Mouse (Mus musculus) forebrain, embryonic 14.5 days (tissue): ENCODE measurements around the gene Zbp1. TPM values are rescaled to one million over a fixed set of nuclear protein-coding genes. Genes with fewer than 3 reads are reported as not detected.
A peak's percentile ranks its signal among the peaks of the same experiment; 100 is the strongest.

ENCODE experiments used
- ATAC-seq: fragments of 200-750 bp; cut with Nextera tagmentation; 2 replicates; pipeline ENCODE4 v1.8.0; 2017; ENCODE audit warnings: mild to moderate bottlenecking, moderate library complexity
- DNase-seq: peaks from one replicate; pipeline ENCODE4 v3.0.0-alpha.2; 2015; ENCODE audit warnings: low spot score
- H3K27ac ChIP-seq: fragments of 300-500 bp; sonication (generic); 2 replicates; pipeline ENCODE4 v1.5.1; 2014; ENCODE audit warnings: low read depth, mild to moderate bottlenecking, control low read depth, low read length, moderate library complexity
- H3K27me3 ChIP-seq: fragments of 300-500 bp; sonication (generic); replicated peaks from 2 replicates; pipeline ENCODE4 v1.6.1; 2014; ENCODE audit warnings: low read length, control low read depth, mixed read lengths; ENCODE audit not compliant: control insufficient read depth, insufficient read depth
- H3K36me3 ChIP-seq: fragments of 300-500 bp; sonication (generic); 2 replicates; pipeline ENCODE4 v1.6.1; 2014; ENCODE audit warnings: low read length, control low read depth; ENCODE audit not compliant: control insufficient read depth, insufficient read depth
- H3K4me1 ChIP-seq: fragments of 300-500 bp; sonication (generic); 2 replicates; pipeline ENCODE4 v1.6.1; 2014; ENCODE audit warnings: antibody characterized with exemption, low read length, control low read depth; ENCODE audit not compliant: control insufficient read depth, insufficient read depth
- H3K4me2 ChIP-seq: fragments of 300-500 bp; sonication (generic); 2 replicates; pipeline ENCODE4 v1.6.1; 2014; ENCODE audit warnings: mild to moderate bottlenecking, control low read depth, low read length
- H3K4me3 ChIP-seq: fragments of 300-500 bp; sonication (generic); 2 replicates; pipeline ENCODE4 v1.5.1; 2014; ENCODE audit warnings: low read depth, low read length, control low read depth
- H3K9ac ChIP-seq: fragments of 300-500 bp; sonication (generic); 2 replicates; pipeline ENCODE4 v1.6.1; 2014; ENCODE audit warnings: mild to moderate bottlenecking, low read length, control low read depth, moderate library complexity
- H3K9me3 ChIP-seq: fragments of 300-500 bp; sonication (generic); replicated peaks from 2 replicates; pipeline ENCODE4 v1.6.1; 2016; ENCODE audit warnings: low read length, control low read depth, mixed read lengths; ENCODE audit not compliant: control insufficient read depth
- whole genome bisulfite sequencing: fragments of 180-500 bp; shearing (Covaris S2); extraction: QIAGEN DNeasy Blood & Tissue Kit; methylation state at CpG from one replicate; pipeline ENCODE4 v1.1.7; 2014; 5-methylcytosine and 5-hydroxymethylcytosine counted together
- polyA plus RNA-seq: library from polyadenylated mRNA; unstranded; fragments of >200 nt; fragmentation: Nextera tagmentation; extraction: Ambion mirVana; gene quantifications from 2 replicates; pipeline ENCODE4 v1.2.1, GENCODE M21; 2014

The Zbp1 gene
- polyA plus RNA-seq, 1 experiment from 2014 or later, result not detected

DNA sequence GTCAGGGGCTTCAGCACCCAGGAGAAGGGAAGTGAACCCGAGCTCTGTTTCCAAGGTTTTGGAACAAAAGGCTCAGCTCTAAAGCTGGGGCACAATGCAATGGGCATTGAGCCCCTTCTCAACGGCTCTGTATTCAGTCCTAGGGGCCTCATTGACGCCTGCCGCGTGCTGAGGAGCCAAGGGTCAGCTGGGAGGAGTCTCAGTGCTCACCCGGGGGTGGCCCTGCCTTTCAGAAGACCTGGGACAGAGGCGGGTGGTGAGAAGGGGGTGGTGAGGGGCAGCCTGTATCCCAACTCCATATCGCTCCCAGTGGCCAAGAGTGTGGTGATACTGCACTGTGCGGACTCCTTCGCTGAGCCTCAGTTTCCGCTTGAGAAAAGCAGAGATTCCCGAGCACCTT, 24.2 kb upstream of the Zbp1 start:
- Histone ChIP-seq H3K27ac (no peak overlapping the region), H3K4me2 (no peak overlapping the region), H3K27me3 (no peaks in the 10 kb centered on the region), H3K4me1 (peaks cover 38% of the 10 kb centered on the region), H3K9me3 (no peaks in the 10 kb centered on the region), H3K36me3 (no peaks in the 10 kb centered on the region), H3K4me3 (no peak overlapping the region), H3K9ac (no peak overlapping the region)
- ATAC-seq (peak; percentile 63), DNase-seq (peak; percentile 64)
- 8% methylated on average over 12 of the region's 12 CpGs for WGBS

DNA sequence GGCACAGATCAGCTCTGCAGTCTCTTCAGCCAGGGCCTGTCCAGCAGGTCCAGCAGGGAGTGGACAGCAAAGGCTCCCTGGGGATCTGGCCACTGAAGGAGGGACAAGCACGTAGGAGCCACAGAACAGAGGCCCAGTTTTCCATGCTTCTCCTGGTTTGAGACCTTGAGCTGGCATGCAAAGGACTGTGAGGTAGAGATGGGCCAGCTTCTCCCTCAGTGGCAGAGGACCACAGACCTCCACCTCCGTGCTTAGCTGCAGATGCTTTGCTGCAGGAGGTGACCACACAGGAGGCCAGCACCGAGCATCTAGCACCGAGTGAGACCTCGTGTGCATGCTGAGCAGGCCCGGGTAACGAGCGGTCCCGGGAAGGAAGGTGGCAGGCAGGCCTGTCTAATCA, 22.0 kb upstream of the Zbp1 start:
- no peak for ATAC-seq
- Histone ChIP-seq H3K4me2 (no peak overlapping the region), H3K27me3 (no peaks in the 10 kb centered on the region), H3K4me3 (no peak overlapping the region), H3K27ac (peak overlapping the region; percentile 34; the same call in 1 of the 2 replicates), H3K9me3 (no peaks in the 10 kb centered on the region), H3K4me1 (peaks cover 45% of the 10 kb centered on the region), H3K9ac (0 out of 2 replicates have a peak overlapping the region, but pooled peaks have one; percentile 2), H3K36me3 (no peaks in the 10 kb centered on the region)
- DNase-seq, result no peak
- 24% methylated on average over 9 of the region's 9 CpGs for WGBS

DNA sequence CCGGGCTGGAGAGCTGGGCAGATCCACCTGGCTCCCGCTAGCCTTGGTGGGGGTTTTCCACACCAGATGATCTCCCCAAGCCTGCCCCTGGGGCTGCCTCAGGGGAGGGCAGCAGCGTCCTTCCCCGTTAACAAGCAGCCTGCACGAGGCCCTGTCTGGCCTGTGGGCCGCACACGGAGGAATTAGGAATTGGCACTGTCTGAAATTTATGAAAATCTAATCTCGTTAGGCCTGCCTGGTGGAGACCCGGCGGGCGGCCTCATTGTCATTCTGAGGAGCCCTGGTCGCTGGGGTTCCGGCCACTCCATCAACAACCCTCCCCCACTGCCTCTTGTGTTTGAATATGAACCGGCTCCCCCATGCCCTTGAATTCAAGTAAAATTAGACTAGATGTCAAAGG, 19.8 kb upstream of the Zbp1 start:
- Histone ChIP-seq H3K36me3 (peaks cover 2% of the 10 kb centered on the region; the same call in 1 of the 2 replicates), H3K4me2 (no peak overlapping the region), H3K9me3 (no peaks in the 10 kb centered on the region), H3K27me3 (no peaks in the 10 kb centered on the region), H3K4me3 (no peak overlapping the region), H3K27ac (no peak overlapping the region), H3K4me1 (peaks cover 43% of the 10 kb centered on the region), H3K9ac (0 out of 2 replicates have a peak overlapping the region, but pooled peaks have one; percentile 26)
- 0 out of 2 replicates have a peak, but pooled peaks have one; percentile 4 for ATAC-seq
- WGBS, result 1% methylated on average over 14 of the region's 14 CpGs
- DNase-seq, result peak; percentile 50

DNA sequence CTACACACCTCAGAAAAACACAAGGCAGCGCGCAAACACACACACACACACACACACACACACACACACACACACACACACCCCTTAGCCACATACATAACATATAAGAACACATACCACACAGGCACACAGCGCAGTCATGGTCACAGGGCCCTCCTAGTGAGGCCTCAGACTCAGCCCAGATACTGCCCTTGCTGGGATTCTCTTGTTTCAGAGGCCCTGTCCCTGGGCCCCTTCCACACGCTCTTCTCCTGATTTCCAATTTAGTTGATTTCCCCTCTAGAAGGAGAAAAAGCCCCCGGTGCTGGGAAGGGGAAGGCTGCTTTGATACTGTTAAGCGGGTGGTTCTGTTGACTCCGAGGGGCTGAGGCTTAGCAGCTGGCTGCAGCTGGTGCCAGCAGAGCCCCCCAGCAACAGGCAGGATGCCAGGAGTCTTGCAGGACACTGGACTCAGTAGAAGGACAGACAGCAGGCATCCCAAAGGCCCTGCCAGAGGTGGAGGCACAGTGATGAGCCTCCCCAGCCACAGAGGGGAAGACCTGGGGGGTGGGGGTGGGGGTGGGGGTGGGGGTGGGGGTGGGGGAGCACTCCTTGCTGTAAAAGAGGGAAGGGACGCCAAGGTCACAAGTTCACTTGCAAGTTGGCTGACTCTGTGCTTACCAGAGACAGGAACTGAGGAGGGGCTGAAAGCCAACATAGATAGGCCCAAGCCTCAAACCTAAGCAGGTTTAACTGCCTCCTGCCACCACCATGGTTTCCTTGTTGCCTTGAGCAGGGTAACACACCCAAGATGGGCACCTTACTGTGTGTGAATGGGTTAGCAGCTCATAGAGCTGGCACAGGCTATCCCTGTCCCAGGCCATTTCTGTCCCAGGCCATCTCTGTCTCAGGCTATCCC, 17.0 kb upstream of the Zbp1 start:
- ATAC-seq (peak; percentile 19; the same call in 1 of the 2 replicates), DNase-seq (peak; percentile 48)
- Histone ChIP-seq H3K27me3 (no peaks in the 10 kb centered on the region), H3K27ac (0 out of 2 replicates have a peak overlapping the region, but pooled peaks have one; percentile 1), H3K9ac (no peak overlapping the region), H3K4me3 (no peak overlapping the region), H3K36me3 (peaks cover 30% of the 10 kb centered on the region), H3K4me2 (no peak overlapping the region), H3K9me3 (no peaks in the 10 kb centered on the region), H3K4me1 (peaks cover 26% of the 10 kb centered on the region)
- 53% methylated on average over 8 of the region's 8 CpGs for WGBS

DNA sequence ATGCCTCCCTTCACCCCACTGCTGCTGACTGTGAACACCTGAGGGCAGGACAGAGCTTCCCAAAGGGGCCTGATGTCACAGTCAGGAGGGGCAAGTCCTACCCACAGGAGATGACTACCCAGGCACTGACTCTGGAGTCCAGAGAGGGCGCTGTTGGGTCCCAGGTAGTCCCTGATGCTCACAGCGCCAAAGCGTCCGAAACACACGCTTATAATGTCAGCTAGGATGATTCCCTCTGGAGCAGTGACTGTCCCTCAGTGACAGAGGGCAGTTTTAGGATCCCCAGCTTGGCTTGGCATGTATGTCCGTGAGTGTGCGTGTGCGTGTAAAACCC, 14.0 kb upstream of the Zbp1 start:
- ATAC-seq (no peak), DNase-seq (no peak)
- Histone ChIP-seq H3K36me3 (peaks cover 50% of the 10 kb centered on the region), H3K27ac (no peak overlapping the region), H3K4me1 (peaks cover 11% of the 10 kb centered on the region), H3K4me2 (no peak overlapping the region), H3K9me3 (no peaks in the 10 kb centered on the region), H3K27me3 (no peaks in the 10 kb centered on the region), H3K9ac (no peak overlapping the region), H3K4me3 (no peak overlapping the region)
- 82% methylated on average over 8 of the region's 8 CpGs for WGBS

DNA sequence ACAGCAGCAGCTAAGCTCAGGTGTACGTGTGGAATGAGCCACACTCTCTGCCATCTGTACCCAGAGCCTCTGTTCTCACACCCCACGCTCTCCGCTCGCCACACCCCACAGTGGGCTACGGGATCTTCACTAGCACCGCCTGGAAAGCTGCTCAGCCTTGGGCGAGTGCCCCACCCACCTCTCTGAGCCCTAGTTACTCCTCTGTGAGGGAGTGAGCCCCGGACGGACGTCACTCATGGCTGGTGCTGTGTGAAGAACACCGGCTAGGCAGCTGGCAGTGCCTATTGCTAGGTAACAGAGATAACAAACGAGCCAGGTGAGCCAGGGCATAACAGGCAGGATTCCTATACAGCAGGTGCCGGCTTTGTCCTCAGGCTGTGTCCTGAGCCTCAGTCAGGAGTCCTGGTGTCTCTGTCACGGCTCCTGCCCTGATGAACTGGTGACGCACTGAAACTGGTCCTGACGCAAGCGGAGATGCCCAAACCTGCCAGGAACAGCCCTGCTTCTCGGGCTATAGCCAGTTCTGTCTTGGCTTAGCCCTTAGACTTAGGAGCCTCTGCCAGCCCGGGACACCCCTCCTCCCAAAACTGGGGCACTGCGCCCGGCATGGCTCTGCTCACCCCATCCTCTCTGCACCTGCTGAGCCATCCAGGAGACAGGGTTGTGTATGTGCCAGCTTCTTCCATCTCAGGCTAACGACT, 13.5 kb upstream of the Zbp1 start:
- Histone ChIP-seq H3K9ac (no peak overlapping the region), H3K4me2 (no peak overlapping the region), H3K36me3 (peaks cover 54% of the 10 kb centered on the region), H3K9me3 (no peaks in the 10 kb centered on the region), H3K27ac (no peak overlapping the region), H3K27me3 (no peaks in the 10 kb centered on the region), H3K4me1 (peaks cover 9% of the 10 kb centered on the region), H3K4me3 (no peak overlapping the region)
- 77% methylated on average over 22 of the region's 22 CpGs for WGBS
- DNase-seq (no peak), ATAC-seq (no peak)

DNA sequence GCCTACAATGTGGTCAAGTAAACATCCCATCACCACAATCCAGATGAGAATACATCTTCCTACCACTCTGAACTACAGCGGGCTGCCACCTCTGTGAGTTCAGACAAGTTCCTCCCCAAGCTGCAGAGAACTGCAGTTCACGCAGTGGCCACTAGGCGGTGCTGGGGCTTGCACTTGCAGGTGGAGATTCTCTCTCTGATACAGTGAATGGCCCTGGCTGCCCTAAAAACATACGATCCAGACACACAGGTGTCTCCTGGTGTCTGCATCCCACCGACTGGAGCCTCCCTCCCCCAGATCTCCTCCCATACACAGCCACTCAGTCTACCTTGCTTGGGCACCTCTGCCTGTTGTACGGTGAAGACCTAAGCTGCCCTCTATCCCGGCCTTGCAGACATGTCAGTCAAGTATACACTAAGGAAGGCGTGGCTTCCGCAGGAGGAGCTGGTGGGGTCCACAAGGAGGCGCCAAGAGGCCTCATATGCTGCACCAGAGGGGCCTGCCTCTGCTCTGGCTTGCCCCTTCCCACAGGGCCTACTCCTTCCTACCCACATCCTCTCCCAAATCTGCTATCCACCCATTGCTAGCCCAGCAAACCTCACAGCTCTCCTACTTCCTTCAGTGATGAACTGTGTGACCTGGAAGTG, 11.0 kb upstream of the Zbp1 start:
- H3K4me3 ChIP-seq, result no peak overlapping the region
- no peaks in the 10 kb centered on the region for H3K9me3 ChIP-seq
- no peaks in the 10 kb centered on the region for H3K4me1 ChIP-seq
- 3% methylated on average over 10 of the region's 10 CpGs for WGBS
- peaks cover 72% of the 10 kb centered on the region for H3K36me3 ChIP-seq
- ATAC-seq (peak; percentile 90), DNase-seq (peak; percentile 93)
- no peak overlapping the region for H3K4me2 ChIP-seq
- peak overlapping the region; percentile 25; the same call in 1 of the 2 replicates for H3K9ac ChIP-seq
- no peaks in the 10 kb centered on the region for H3K27me3 ChIP-seq
- H3K27ac ChIP-seq, result peak overlapping the region; percentile 28; the same call in 1 of the 2 replicates

DNA sequence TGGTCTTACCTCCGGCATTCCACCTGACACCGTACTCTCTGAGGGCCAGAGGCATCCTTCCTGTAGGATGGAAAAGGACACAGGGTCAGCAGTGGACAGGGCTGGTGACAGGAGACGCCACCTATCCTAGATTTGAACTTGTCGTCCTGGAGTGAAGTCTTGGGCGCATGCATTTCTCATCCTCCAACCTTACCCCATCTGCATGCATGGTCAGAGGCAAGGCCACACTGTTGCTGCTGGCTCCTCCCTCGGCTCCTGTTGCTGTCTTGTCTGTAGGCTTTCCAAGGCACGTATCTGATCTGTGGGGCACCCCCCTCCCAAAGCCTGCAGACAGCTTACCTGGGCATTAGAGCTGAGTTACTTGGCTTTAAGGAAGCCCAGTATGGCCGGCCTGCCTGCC, 9.8 kb upstream of the Zbp1 start:
- H3K4me1 ChIP-seq, result no peaks in the 10 kb centered on the region
- H3K27ac ChIP-seq, result no peak overlapping the region
- H3K4me2 ChIP-seq, result no peak overlapping the region
- no peaks in the 10 kb centered on the region for H3K9me3 ChIP-seq
- ATAC-seq (no peak), DNase-seq (no peak)
- peaks cover 71% of the 10 kb centered on the region for H3K36me3 ChIP-seq
- 96% methylated on average over 8 of the region's 8 CpGs for WGBS
- no peaks in the 10 kb centered on the region for H3K27me3 ChIP-seq
- no peak overlapping the region for H3K9ac ChIP-seq
- H3K4me3 ChIP-seq, result no peak overlapping the region
